Mouse (Mus musculus): ENCODE data around the gene AI481877. TPM values are rescaled to one million over a fixed set of nuclear protein-coding genes. Genes with fewer than 3 reads are reported as not detected.

AI481877 gene
- polyA plus RNA-seq, 1 experiment from 2014 or later: not detected

GRCm38 (mm10) chr4:59156897-59157592 lies 18.3 kb upstream of the AI481877 start:
- Histone ChIP-seq H3K4me3 (ENCODE audit: low read depth, low read length) (no peak overlapping the region), H3K4me2 (ENCODE audit: low read depth, low read length) (no peak overlapping the region), H3K36me3 (ENCODE audit: control insufficient read depth, insufficient read depth, low read length) (no peaks in the 10 kb centered on the region), H3K27me3 (replicated peaks; ENCODE audit: control insufficient read depth, insufficient read depth, low read length) (no peaks in the 10 kb centered on the region), H3K4me1 (ENCODE audit: control insufficient read depth, insufficient read depth, low read length) (no peaks in the 10 kb centered on the region), H3K9me3 (ENCODE audit: control insufficient read depth, low read length) (no peaks in the 10 kb centered on the region), H3K27ac (replicated peaks; ENCODE audit: low read depth, low read length) (no peak overlapping the region), H3K9ac (ENCODE audit: low read depth, low read length) (no peak overlapping the region)
- 60% methylated on average over 7 of the region's 7 CpGs for WGBS
- DNase-seq (ENCODE audit: low spot score) (no peak), ATAC-seq (ENCODE audit: low read depth) (no peak)

- Histone ChIP-seq H3K27ac (replicated peaks; ENCODE audit: low read depth, low read length) (no peak overlapping the region), H3K36me3 (ENCODE audit: control insufficient read depth, insufficient read depth, low read length) (no peaks in the 10 kb centered on the region), H3K27me3 (replicated peaks; ENCODE audit: control insufficient read depth, insufficient read depth, low read length) (no peaks in the 10 kb centered on the region), H3K4me1 (ENCODE audit: control insufficient read depth, insufficient read depth, low read length) (no peaks in the 10 kb centered on the region), H3K9me3 (ENCODE audit: control insufficient read depth, low read length) (no peaks in the 10 kb centered on the region), H3K4me2 (ENCODE audit: low read depth, low read length) (no peak overlapping the region), H3K9ac (ENCODE audit: low read depth, low read length) (no peak overlapping the region), H3K4me3 (ENCODE audit: low read depth, low read length) (no peak overlapping the region)
- 65% methylated on average over 1 of the region's 1 CpGs for WGBS
- no peak for ATAC-seq (ENCODE audit: low read depth)
- DNase-seq (ENCODE audit: low spot score): no peak
Observed at GRCm38 (mm10) chr4:59151953-59152352, 13.2 kb upstream of the AI481877 start.

GRCm38 (mm10) chr4:59150907-59151306 lies 12.1 kb upstream of the AI481877 start:
- Histone ChIP-seq H3K4me3 (ENCODE audit: low read depth, low read length) (no peak overlapping the region), H3K36me3 (ENCODE audit: control insufficient read depth, insufficient read depth, low read length) (no peaks in the 10 kb centered on the region), H3K4me1 (ENCODE audit: control insufficient read depth, insufficient read depth, low read length) (no peaks in the 10 kb centered on the region), H3K27me3 (replicated peaks; ENCODE audit: control insufficient read depth, insufficient read depth, low read length) (no peaks in the 10 kb centered on the region), H3K4me2 (ENCODE audit: low read depth, low read length) (no peak overlapping the region), H3K9me3 (ENCODE audit: control insufficient read depth, low read length) (no peaks in the 10 kb centered on the region), H3K9ac (ENCODE audit: low read depth, low read length) (no peak overlapping the region), H3K27ac (replicated peaks; ENCODE audit: low read depth, low read length) (no peak overlapping the region)
- 52% methylated on average over 5 of the region's 5 CpGs for WGBS
- no peak for DNase-seq (ENCODE audit: low spot score)
- no peak for ATAC-seq (ENCODE audit: low read depth)

- H3K27ac ChIP-seq (replicated peaks; ENCODE audit: low read depth, low read length): no peak overlapping the region
- H3K4me3 ChIP-seq (ENCODE audit: low read depth, low read length): no peak overlapping the region
- peak; percentile 5 for DNase-seq (ENCODE audit: low spot score)
- WGBS: 82% methylated on average over 5 of the region's 5 CpGs
- H3K36me3 ChIP-seq (ENCODE audit: control insufficient read depth, insufficient read depth, low read length): no peaks in the 10 kb centered on the region
- no peak overlapping the region for H3K9ac ChIP-seq (ENCODE audit: low read depth, low read length)
- no peaks in the 10 kb centered on the region for H3K4me1 ChIP-seq (ENCODE audit: control insufficient read depth, insufficient read depth, low read length)
- no peak for ATAC-seq (ENCODE audit: low read depth)
- no peaks in the 10 kb centered on the region for H3K27me3 ChIP-seq (replicated peaks; ENCODE audit: control insufficient read depth, insufficient read depth, low read length)
- H3K9me3 ChIP-seq (ENCODE audit: control insufficient read depth, low read length): no peaks in the 10 kb centered on the region
- H3K4me2 ChIP-seq (ENCODE audit: low read depth, low read length): no peak overlapping the region
Observed at GRCm38 (mm10) chr4:59149043-59149442, 10.3 kb upstream of the AI481877 start.

- no peak overlapping the region for H3K27ac ChIP-seq (replicated peaks; ENCODE audit: low read depth, low read length)
- DNase-seq (ENCODE audit: low spot score) (no peak), ATAC-seq (ENCODE audit: low read depth) (no peak)
- no peaks in the 10 kb centered on the region for H3K27me3 ChIP-seq (replicated peaks; ENCODE audit: control insufficient read depth, insufficient read depth, low read length)
- H3K9ac ChIP-seq (ENCODE audit: low read depth, low read length): no peak overlapping the region
- 76% methylated on average over 4 of the region's 4 CpGs for WGBS
- H3K36me3 ChIP-seq (ENCODE audit: control insufficient read depth, insufficient read depth, low read length): no peaks in the 10 kb centered on the region
- H3K4me1 ChIP-seq (ENCODE audit: control insufficient read depth, insufficient read depth, low read length): no peaks in the 10 kb centered on the region
- H3K4me3 ChIP-seq (ENCODE audit: low read depth, low read length): no peak overlapping the region
- no peaks in the 10 kb centered on the region for H3K9me3 ChIP-seq (ENCODE audit: control insufficient read depth, low read length)
- no peak overlapping the region for H3K4me2 ChIP-seq (ENCODE audit: low read depth, low read length)
Observed at GRCm38 (mm10) chr4:59128935-59129334, 9.8 kb downstream of the AI481877 start.

GRCm38 (mm10) chr4:59125053-59125452 lies 13.7 kb downstream of the AI481877 start:
- no peak overlapping the region for H3K27ac ChIP-seq (replicated peaks; ENCODE audit: low read depth, low read length)
- H3K36me3 ChIP-seq (ENCODE audit: control insufficient read depth, insufficient read depth, low read length): no peaks in the 10 kb centered on the region
- H3K4me1 ChIP-seq (ENCODE audit: control insufficient read depth, insufficient read depth, low read length): no peaks in the 10 kb centered on the region
- no peak for ATAC-seq (ENCODE audit: low read depth)
- no peaks in the 10 kb centered on the region for H3K27me3 ChIP-seq (replicated peaks; ENCODE audit: control insufficient read depth, insufficient read depth, low read length)
- DNase-seq (ENCODE audit: low spot score): no peak
- no peak overlapping the region for H3K9ac ChIP-seq (ENCODE audit: low read depth, low read length)
- 78% methylated on average over 1 of the region's 1 CpGs for WGBS
- no peaks in the 10 kb centered on the region for H3K9me3 ChIP-seq (ENCODE audit: control insufficient read depth, low read length)
- no peak overlapping the region for H3K4me2 ChIP-seq (ENCODE audit: low read depth, low read length)
- no peak overlapping the region for H3K4me3 ChIP-seq (ENCODE audit: low read depth, low read length)

- no peaks in the 10 kb centered on the region for H3K9me3 ChIP-seq (ENCODE audit: control insufficient read depth, low read length)
- H3K4me3 ChIP-seq (ENCODE audit: low read depth, low read length): no peak overlapping the region
- no peak overlapping the region for H3K9ac ChIP-seq (ENCODE audit: low read depth, low read length)
- no peak overlapping the region for H3K27ac ChIP-seq (replicated peaks; ENCODE audit: low read depth, low read length)
- ATAC-seq (ENCODE audit: low read depth) (no peak), DNase-seq (ENCODE audit: low spot score) (no peak)
- H3K36me3 ChIP-seq (ENCODE audit: control insufficient read depth, insufficient read depth, low read length): no peaks in the 10 kb centered on the region
- no peaks in the 10 kb centered on the region for H3K27me3 ChIP-seq (replicated peaks; ENCODE audit: control insufficient read depth, insufficient read depth, low read length)
- H3K4me1 ChIP-seq (ENCODE audit: control insufficient read depth, insufficient read depth, low read length): no peaks in the 10 kb centered on the region
- H3K4me2 ChIP-seq (ENCODE audit: low read depth, low read length): no peak overlapping the region
Observed at GRCm38 (mm10) chr4:59123557-59123956, 15.2 kb downstream of the AI481877 start.

- Histone ChIP-seq H3K4me3 (ENCODE audit: low read depth, low read length) (no peak overlapping the region), H3K9me3 (ENCODE audit: control insufficient read depth, low read length) (no peaks in the 10 kb centered on the region), H3K27ac (replicated peaks; ENCODE audit: low read depth, low read length) (no peak overlapping the region), H3K4me1 (ENCODE audit: control insufficient read depth, insufficient read depth, low read length) (no peaks in the 10 kb centered on the region), H3K27me3 (replicated peaks; ENCODE audit: control insufficient read depth, insufficient read depth, low read length) (no peaks in the 10 kb centered on the region), H3K4me2 (ENCODE audit: low read depth, low read length) (no peak overlapping the region), H3K9ac (ENCODE audit: low read depth, low read length) (no peak overlapping the region), H3K36me3 (ENCODE audit: control insufficient read depth, insufficient read depth, low read length) (no peaks in the 10 kb centered on the region)
- 93% methylated on average over 24 of the region's 24 CpGs for WGBS
- ATAC-seq (ENCODE audit: low read depth): no peak
- no peak for DNase-seq (ENCODE audit: low spot score)
Observed at GRCm38 (mm10) chr4:59117644-59118495, 20.9 kb downstream of the AI481877 start.
